Mouse (Mus musculus): ENCODE measurements around the gene Tcf7l2.

DNA sequence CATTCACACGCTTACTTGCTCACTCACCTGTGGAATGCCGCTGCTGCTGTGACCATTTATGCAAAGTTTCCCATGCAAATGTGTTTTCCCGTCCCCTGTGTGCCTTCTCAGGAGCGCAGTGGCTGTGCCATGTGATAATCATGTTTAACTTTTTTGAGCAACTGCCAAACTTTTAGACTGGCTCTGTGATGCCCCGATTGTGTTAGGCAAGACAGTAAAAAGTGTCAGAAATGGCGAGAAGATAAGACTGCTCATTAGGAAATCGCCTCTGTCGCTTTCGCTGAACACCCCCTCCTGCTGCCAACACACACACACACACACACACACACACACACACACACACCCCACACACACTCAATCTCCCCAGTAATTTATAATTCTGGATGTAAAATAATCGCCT lies 39.5 kb downstream of the Tcf7l2 start:
- TF ChIP-seq CTCF (IDR thresholded peaks at IDR 0.05; ENCODE audit: control insufficient read depth, insufficient read depth, low read length) = no peak
- no peak for TF ChIP-seq POLR2A (IDR thresholded peaks at IDR 0.05; ENCODE audit: borderline replicate concordance, control insufficient read depth, low read depth, low read length)

Measured in bone marrow, adult 2 months (tissue).